Mouse (Mus musculus) MEL (cell line): Measurements from ENCODE around the gene Zbtb22. TPM values are rescaled to one million over a fixed set of nuclear protein-coding genes. Genes with fewer than 3 reads are reported as not detected.

Experiments
- DNase-seq: peaks from one replicate; pipeline ENCODE4 v3.0.0; 2011; ENCODE audit warnings: low read depth, low spot score
- H3K27ac ChIP-seq: 2 replicates; pipeline ENCODE4 v1.5.1; 2012; ENCODE audit warnings: low read depth, mild to moderate bottlenecking, control low read depth, low read length, moderate library complexity; ENCODE audit not compliant: control insufficient read depth
- H3K27me3 ChIP-seq, 2 experiments: fragments of 150-350 bp in 1 of 2; sonication (generic) in 1 of 2; 2 replicates each; pipeline ENCODE4 v1.6.1; 2012; ENCODE audit warnings: low read length in 2 of 2, mild to moderate bottlenecking in 2 of 2, improper control_type of control experiment in 1 of 2, moderate library complexity in 1 of 2; ENCODE audit not compliant: insufficient read depth in 2 of 2, control insufficient read depth in 1 of 2
- H3K36me3 ChIP-seq, 2 experiments: 2 replicates each; pipeline ENCODE4 v1.6.1; 2012 to 2014; ENCODE audit warnings: low read length in 2 of 2, improper control_type of control experiment in 1 of 2, inconsistent platforms in 1 of 2, mild to moderate bottlenecking in 1 of 2; ENCODE audit not compliant: insufficient read depth in 2 of 2, control insufficient read depth in 1 of 2
- H3K4me1 ChIP-seq, 2 experiments: fragments of 150-350 bp in 1 of 2; sonication (generic) in 1 of 2; 2 replicates each; pipeline ENCODE4 v1.6.1; 2012; ENCODE audit warnings: low read length in 2 of 2, improper control_type of control experiment in 1 of 2, mild to moderate bottlenecking in 1 of 2; ENCODE audit not compliant: insufficient read depth in 2 of 2, control insufficient read depth in 1 of 2
- H3K4me3 ChIP-seq, 2 experiments: fragments of 150-350 bp in 1 of 2; sonication (generic) in 1 of 2; 2 replicates each; pipeline ENCODE4 v1.5.1; 2012; ENCODE audit warnings: low read depth in 2 of 2, low read length in 2 of 2, mild to moderate bottlenecking in 2 of 2, moderate library complexity in 2 of 2, control low read depth in 1 of 2, improper control_type of control experiment in 1 of 2; ENCODE audit not compliant: control insufficient read depth in 1 of 2, insufficient read depth in 1 of 2
- H3K79me2 ChIP-seq: 2 replicates; pipeline ENCODE4 v1.6.1; 2012; ENCODE audit warnings: mild to moderate bottlenecking, low read length, moderate library complexity; ENCODE audit not compliant: control insufficient read depth, poor library complexity, insufficient read depth
- H3K9ac ChIP-seq: 2 replicates; pipeline ENCODE4 v1.6.1; 2012; ENCODE audit warnings: low read depth, mild to moderate bottlenecking, control low read depth, low read length, moderate library complexity; ENCODE audit not compliant: control insufficient read depth, poor library complexity, severe bottlenecking
- H3K9me3 ChIP-seq: fragments of 150-350 bp; sonication (generic); replicated peaks from 2 replicates; pipeline ENCODE4 v1.6.1; 2012; ENCODE audit warnings: mild to moderate bottlenecking, low read length, improper control_type of control experiment, moderate library complexity; ENCODE audit not compliant: insufficient read depth
- BHLHE40 ChIP-seq: IDR thresholded peaks from 2 replicates; pipeline ENCODE4 v1.6.1; 2012; ENCODE audit warnings: low read depth, mild to moderate bottlenecking, inconsistent platforms, low read length, improper control_type of control experiment, borderline replicate concordance
- CHD1 ChIP-seq: IDR thresholded peaks from 2 replicates; pipeline ENCODE4 v1.6.1; 2012; ENCODE audit warnings: low read depth, mild to moderate bottlenecking, inconsistent platforms, low read length, improper control_type of control experiment
- CHD2 ChIP-seq: IDR thresholded peaks from 2 replicates; pipeline ENCODE4 v1.6.1; 2011; ENCODE audit warnings: low read length, improper control_type of control experiment
- CTCF ChIP-seq, 3 experiments: IDR thresholded peaks in 2 of 3; conservative IDR thresholded peaks in 1 of 3; 2 replicates each; pipeline ENCODE4 v1.5.1; 2011 to 2012; ENCODE audit warnings: low read length in 3 of 3, low read depth in 2 of 3, mild to moderate bottlenecking in 2 of 3, improper control_type of control experiment in 1 of 3, inconsistent platforms in 1 of 3, mixed read lengths in 1 of 3, moderate library complexity in 1 of 3; ENCODE audit not compliant: control insufficient read depth in 1 of 3, insufficient read depth in 1 of 3, poor library complexity in 1 of 3, severe bottlenecking in 1 of 3
- E2F4 ChIP-seq: IDR thresholded peaks from 2 replicates; pipeline ENCODE4 v1.6.1; 2011; ENCODE audit warnings: low read depth, low read length, improper control_type of control experiment, borderline replicate concordance
- ELF1 ChIP-seq: IDR thresholded peaks from 2 replicates; pipeline ENCODE4 v1.6.1; 2014; ENCODE audit warnings: low read depth, mild to moderate bottlenecking, inconsistent platforms, low read length, improper control_type of control experiment, moderate library complexity
- EP300 ChIP-seq, 2 experiments: IDR thresholded peaks; 2 replicates each; pipeline ENCODE4 v1.6.1; 2011; ENCODE audit warnings: improper control_type of control experiment in 2 of 2, low read length in 2 of 2, low read depth in 1 of 2, mild to moderate bottlenecking in 1 of 2
- ETS1 ChIP-seq: IDR thresholded peaks from 2 replicates; pipeline ENCODE4 v1.6.1; 2012; ENCODE audit warnings: low read depth, mild to moderate bottlenecking, inconsistent platforms, low read length, improper control_type of control experiment, moderate library complexity
- GABPA ChIP-seq: IDR thresholded peaks from 2 replicates; pipeline ENCODE4 v1.6.1; 2012; ENCODE audit warnings: low read depth, mild to moderate bottlenecking, inconsistent platforms, low read length, improper control_type of control experiment, moderate library complexity
- GATA1 ChIP-seq: IDR thresholded peaks from 2 replicates; pipeline ENCODE4 v1.6.1; 2011; ENCODE audit warnings: low read depth, low read length, improper control_type of control experiment
- JUND ChIP-seq: IDR thresholded peaks from 2 replicates; pipeline ENCODE4 v1.6.1; 2011; ENCODE audit warnings: low read depth, mild to moderate bottlenecking, improper control_type of control experiment, low read length
- KAT2A ChIP-seq: conservative IDR thresholded peaks from 2 replicates; pipeline ENCODE4 v1.6.1; 2012; ENCODE audit warnings: low read depth, low read length, improper control_type of control experiment, inconsistent platforms
- MAFK ChIP-seq: IDR thresholded peaks from 2 replicates; pipeline ENCODE4 v1.6.1; 2011; ENCODE audit warnings: low read depth, mild to moderate bottlenecking, low read length, improper control_type of control experiment, borderline replicate concordance
- MAX ChIP-seq: IDR thresholded peaks from 2 replicates; pipeline ENCODE4 v1.6.1; 2011; ENCODE audit warnings: low read length, improper control_type of control experiment
- MAZ ChIP-seq: IDR thresholded peaks from 2 replicates; pipeline ENCODE4 v1.6.1; 2012; ENCODE audit warnings: low read depth, mild to moderate bottlenecking, inconsistent platforms, low read length, improper control_type of control experiment
- MEF2A ChIP-seq: IDR thresholded peaks from 2 replicates; pipeline ENCODE4 v1.6.1; 2014; ENCODE audit warnings: low read depth, mild to moderate bottlenecking, inconsistent platforms, low read length, improper control_type of control experiment; ENCODE audit not compliant: poor library complexity, insufficient replicate concordance, severe bottlenecking; ENCODE audit errors: extremely low read depth
- MXI1 ChIP-seq: IDR thresholded peaks from 2 replicates; pipeline ENCODE4 v1.6.1; 2011; ENCODE audit warnings: mild to moderate bottlenecking, low read depth, low read length, improper control_type of control experiment
- MYB ChIP-seq: IDR thresholded peaks from 2 replicates; pipeline ENCODE4 v1.6.1; 2011; ENCODE audit warnings: mild to moderate bottlenecking, low read depth, low read length, improper control_type of control experiment
- MYC ChIP-seq: IDR thresholded peaks from 2 replicates; pipeline ENCODE4 v1.6.1; 2011; ENCODE audit warnings: low read depth, mild to moderate bottlenecking, low read length, improper control_type of control experiment, moderate library complexity
- NRF1 ChIP-seq: IDR thresholded peaks from 2 replicates; pipeline ENCODE4 v1.6.1; 2014; ENCODE audit warnings: low read depth, mild to moderate bottlenecking, inconsistent platforms, low read length, improper control_type of control experiment, moderate library complexity; ENCODE audit not compliant: poor library complexity, insufficient read depth, severe bottlenecking
- POLR2AphosphoS2 ChIP-seq: IDR thresholded peaks from 2 replicates; pipeline ENCODE4 v1.6.1; 2011; ENCODE audit warnings: low read length, improper control_type of control experiment
- POLR2AphosphoS5 ChIP-seq: IDR thresholded peaks from 2 replicates; pipeline ENCODE4 v1.6.1; 2012; ENCODE audit warnings: low read depth, borderline replicate concordance, mild to moderate bottlenecking, inconsistent platforms, low read length, moderate library complexity, mixed read lengths
- RAD21 ChIP-seq: IDR thresholded peaks from 2 replicates; pipeline ENCODE4 v1.6.1; 2011; ENCODE audit warnings: mild to moderate bottlenecking, low read depth, low read length, improper control_type of control experiment
- RCOR1 ChIP-seq: IDR thresholded peaks from 2 replicates; pipeline ENCODE4 v1.6.1; 2012; ENCODE audit warnings: low read depth, mild to moderate bottlenecking, inconsistent platforms, low read length, improper control_type of control experiment
- SIN3A ChIP-seq: IDR thresholded peaks from 2 replicates; pipeline ENCODE4 v1.6.1; 2012; ENCODE audit warnings: low read length, improper control_type of control experiment, inconsistent platforms
- SMC3 ChIP-seq: IDR thresholded peaks from 2 replicates; pipeline ENCODE4 v1.6.1; 2011; ENCODE audit warnings: low read depth, low read length, improper control_type of control experiment
- TBP ChIP-seq: IDR thresholded peaks from 2 replicates; pipeline ENCODE4 v1.8.0; 2011; ENCODE audit warnings: low read depth, low read length, improper control_type of control experiment
- TCF12 ChIP-seq: IDR thresholded peaks from 2 replicates; pipeline ENCODE4 v1.6.1; 2014; ENCODE audit warnings: low read depth, mild to moderate bottlenecking, inconsistent platforms, low read length, improper control_type of control experiment, moderate library complexity
- UBTF ChIP-seq: IDR thresholded peaks from 2 replicates; pipeline ENCODE4 v1.6.1; 2012; ENCODE audit warnings: low read depth, mild to moderate bottlenecking, inconsistent platforms, low read length, improper control_type of control experiment, moderate library complexity, borderline replicate concordance; ENCODE audit not compliant: insufficient read depth
- USF1 ChIP-seq: IDR thresholded peaks from 2 replicates; pipeline ENCODE4 v1.6.1; 2014; ENCODE audit warnings: low read depth, mild to moderate bottlenecking, inconsistent platforms, low read length, improper control_type of control experiment, moderate library complexity
- USF2 ChIP-seq, 2 experiments: IDR thresholded peaks; 2 replicates each; pipeline ENCODE4 v1.6.1; 2011 to 2012; ENCODE audit warnings: improper control_type of control experiment in 2 of 2, low read length in 2 of 2, borderline replicate concordance in 1 of 2, inconsistent platforms in 1 of 2, low read depth in 1 of 2, mild to moderate bottlenecking in 1 of 2; ENCODE audit not compliant: insufficient read depth in 1 of 2
- ZC3H11A ChIP-seq: IDR thresholded peaks from 2 replicates; pipeline ENCODE4 v1.6.1; 2012; ENCODE audit warnings: low read depth, mild to moderate bottlenecking, inconsistent platforms, low read length, improper control_type of control experiment
- ZKSCAN1 ChIP-seq: IDR thresholded peaks from 2 replicates; pipeline ENCODE4 v1.6.1; 2012; ENCODE audit warnings: low read depth, mild to moderate bottlenecking, inconsistent platforms, low read length, improper control_type of control experiment, moderate library complexity
- ZMIZ1 ChIP-seq: IDR thresholded peaks from 2 replicates; pipeline ENCODE4 v1.6.1; 2012; ENCODE audit warnings: low read depth, mild to moderate bottlenecking, inconsistent platforms, low read length, improper control_type of control experiment, moderate library complexity
- ZNF384 ChIP-seq: IDR thresholded peaks from 2 replicates; pipeline ENCODE4 v1.6.1; 2012; ENCODE audit warnings: low read depth, mild to moderate bottlenecking, inconsistent platforms, low read length, improper control_type of control experiment
- polyA plus RNA-seq, 2 experiments: library from polyadenylated mRNA; stranded (reverse) in 1 of 2; unstranded in 1 of 2; fragments of >175 nt in 1 of 2; fragments of >200 nt in 1 of 2; gene quantifications; 2 replicates each; pipeline versions ENCODE4 v1.2.1 to v1.2.4; 2012; ENCODE audit warnings: low replicate concordance in 2 of 2, low read depth in 1 of 2; ENCODE audit not compliant: insufficient read length in 2 of 2, insufficient read depth in 1 of 2, missing spikeins in 1 of 2
- total RNA-seq: library from RNA; depleted of rRNA; stranded (reverse); fragments of 300-350 nt; gene quantifications from 2 replicates; pipeline ENCODE4 v1.2.3, GENCODE M21; 2012

Zbtb22 gene
- total and polyA plus RNA-seq, 3 experiments = 18.6 to 30.0 TPM; not detected in 1

DNA sequence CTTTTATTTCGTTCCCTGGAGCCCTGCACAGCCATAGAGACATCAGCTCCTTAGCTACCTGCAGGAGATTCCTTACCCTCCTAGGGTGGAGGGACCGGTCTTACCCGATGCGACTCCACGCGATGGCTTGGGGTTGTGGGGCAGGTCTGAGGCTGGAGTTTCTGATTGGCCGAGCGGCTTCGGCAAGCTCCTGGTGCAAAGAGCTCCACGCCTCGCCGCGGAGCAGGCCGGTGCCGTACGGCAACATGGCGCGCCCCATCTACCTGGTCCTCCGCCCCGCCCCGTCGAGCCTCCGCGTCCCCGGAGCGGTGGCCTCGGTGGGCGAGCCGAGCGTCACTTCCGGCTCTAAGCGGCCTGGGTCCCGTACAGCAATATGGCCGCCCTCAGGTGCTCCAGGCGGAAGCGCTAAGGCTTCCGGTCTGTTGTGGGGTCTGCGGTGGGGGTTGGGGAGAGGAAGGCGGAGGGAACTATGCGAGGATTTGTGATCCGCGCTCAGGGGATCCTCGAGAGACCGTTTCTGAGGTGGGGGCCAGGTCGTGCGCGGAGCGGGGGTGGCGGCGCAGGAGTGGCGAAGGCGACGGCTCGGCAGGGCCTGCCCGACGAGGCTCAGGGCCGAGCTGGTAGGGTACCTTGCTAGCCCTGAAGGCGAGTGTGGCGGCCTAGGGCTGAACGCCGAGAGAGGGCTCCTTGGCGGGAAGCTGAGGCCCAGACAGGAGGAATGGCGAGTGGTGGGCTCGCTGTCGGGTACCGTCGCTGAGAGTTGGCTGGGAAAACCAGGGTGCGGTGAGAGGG is 6.4 kb upstream of the Zbtb22 start, which contains the start of gene Daxx:
TSS of gene Daxx (plus strand) at position 338 of the 792 bp plus-strand sequence.
- Histone ChIP-seq H3K27me3 (no peaks in the 10 kb centered on the region), H3K9ac (peak within 1 kb of the TSS; percentile 91), H3K79me2 (peaks cover 30% of the 10 kb centered on the region), H3K4me1 (peaks cover 0 to 10% of the 10 kb centered on the region in 2 experiments; a peak in 2 of 4 replicates), H3K4me3 (peak within 1 kb of the TSS; percentile 76 to 90), H3K9me3 (no peaks in the 10 kb centered on the region), H3K27ac (peak within 1 kb of the TSS; percentile 75), H3K36me3 (peaks cover 0 to 9% of the 10 kb centered on the region in 2 experiments; a peak in 3 of 4 replicates)
- peak; percentile 99 for DNase-seq
- TF ChIP-seq TCF12 = peak; percentile 41; the same call in 1 of the 2 replicates
- no peak for TF ChIP-seq JUND
- no peak for TF ChIP-seq USF1
- no peak for TF ChIP-seq USF2 (IDR thresholded peaks at IDR 0.05; ENCODE audit: borderline replicate concordance in 1 of 2, insufficient read depth in 1 of 2, low read depth in 1 of 2, low read length in 2 of 2)
- no peak for TF ChIP-seq ZC3H11A
- no peak for TF ChIP-seq MYB
- TF ChIP-seq CHD2 = peak; percentile 80
- TF ChIP-seq MAZ = peak; percentile 85
- TF ChIP-seq KAT2A = peak; percentile 82; the same call in 1 of the 2 replicates
- peak; percentile 68; the same call in 1 of the 2 replicates for TF ChIP-seq MYC
- no peak for TF ChIP-seq RAD21
- peak; percentile 64; the same call in 1 of the 2 replicates for TF ChIP-seq POLR2AphosphoS2
- TF ChIP-seq MXI1 = peak; percentile 79
- no peak for TF ChIP-seq CHD1
- TF ChIP-seq POLR2AphosphoS5 = no peak
- TF ChIP-seq ETS1 = peak; percentile 73
- TF ChIP-seq ELF1 = peak; percentile 98
- TF ChIP-seq SMC3 = no peak
- no peak for TF ChIP-seq BHLHE40
- peak; percentile 59; the same call in 1 of the 2 replicates for TF ChIP-seq RCOR1
- no peak for TF ChIP-seq ZKSCAN1
- no peak for TF ChIP-seq E2F4
- no peak; the same call in 1 of the 2 replicates for TF ChIP-seq TBP
- TF ChIP-seq MAFK = no peak
- TF ChIP-seq GATA1 = no peak
- no peak for TF ChIP-seq GABPA
- TF ChIP-seq EP300 (IDR thresholded peaks at IDR 0.05; ENCODE audit: low read depth in 1 of 2, low read length in 2 of 2) = peak in 1 of 2 experiments; percentile 36; a peak in 1 of 4 replicates
- TF ChIP-seq ZNF384 = no peak
- TF ChIP-seq UBTF = no peak
- TF ChIP-seq NRF1 = peak; percentile 57
- TF ChIP-seq CTCF (IDR thresholded peaks at IDR 0.05 in 2 of 3, conservative IDR thresholded peaks at IDR 0.05 in 1 of 3; ENCODE audit: control insufficient read depth in 1 of 3, insufficient read depth in 1 of 3, low read depth in 2 of 3, low read length in 3 of 3, poor library complexity in 1 of 3, severe bottlenecking in 1 of 3) = no peak
- TF ChIP-seq MAX = peak; percentile 75; the same call in 1 of the 2 replicates
- TF ChIP-seq ZMIZ1 = peak; percentile 82; the same call in 1 of the 2 replicates
- no peak for TF ChIP-seq MEF2A
- TF ChIP-seq SIN3A = peak; percentile 88
